Mouse (Mus musculus): ENCODE measurements at regions not wholly inside any gene's neighbourhood (a gene's known extent, or its start where the extent isn't known, plus 50 kb on each side); places are given as distances from the start of the nearest gene placed in this dataset.

DNA sequence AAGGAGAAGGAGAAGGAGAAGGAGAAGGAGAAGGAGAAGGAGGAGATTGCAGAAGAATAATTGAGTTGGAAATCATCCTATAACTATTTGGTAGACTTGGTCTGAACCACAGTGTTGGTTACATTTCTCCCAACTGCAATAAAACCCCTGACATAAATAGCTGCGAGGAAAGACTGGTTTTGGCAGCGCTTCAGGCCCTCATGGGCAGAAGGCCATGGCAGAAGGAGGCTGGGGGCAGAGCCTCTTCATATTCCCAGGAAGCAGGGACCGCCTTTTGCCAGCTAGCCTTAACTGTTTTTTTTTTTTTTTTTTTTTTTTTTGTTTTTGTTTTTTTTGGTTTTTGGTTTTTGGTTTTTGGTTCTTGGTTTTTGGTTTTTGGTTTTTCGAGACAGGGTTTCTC, 984.2 kb upstream of the Nrxn1 start:
- DNase-seq (ENCODE audit: low read depth, low spot score): peak; percentile 1
